Comparison of ENCODE assay signal across 20 mouse cellular contexts in genomic region chr8:55997859-55998258, GRCm38 (mm10). TPM values are rescaled to one million over a fixed set of nuclear protein-coding genes. Genes with fewer than 3 reads are reported as not detected.
A peak's percentile ranks its signal among the peaks of the same experiment; 100 is the strongest.
DNase-seq lines count a peak whose midpoint lies in the region; ATAC-seq lines count a peak whose summit lies in the region.
"Had no signal": no experiment of that assay in that cellular context is flagged by ENCODE, and none has a peak within 500 bp of the region (broad histone marks: within the 10 kb centered on the region; RNA-seq: fewer than 3 reads in every experiment).

No protein-coding gene starts in this region.

- intact Hi-C loops in left cerebral cortex, postnatal 14 days (cut with DNase I): no loop called here

- H3K4me1 ChIP-seq in neural tube, embryonic 14.5 days (ENCODE audit: control insufficient read depth, insufficient read depth, low read length): no peaks in the 10 kb centered on the region
- H3K4me1 ChIP-seq in embryonic facial prominence, embryonic 10.5 days: no peaks in the 10 kb centered on the region
- H3K4me1 ChIP-seq: embryonic facial prominence, embryonic 13.5 days; lung, embryonic 15.5 days had no signal

- DNase-seq in neural tube, embryonic 10.5 days (ENCODE audit: extremely low spot score, low spot score): no peak
- peak; percentile 52 for DNase-seq in layer of hippocampus, adult 11-12 months (ENCODE audit: low spot score)
- DNase-seq in left cerebral cortex, postnatal 14 days (ENCODE audit: low spot score in 2 of 2): peak; percentile 34 to 54
- DNase-seq in embryonic facial prominence, embryonic 10.5 days (ENCODE audit: low spot score): no peak
- DNase-seq in lung, postnatal 10 days: no peak
- DNase-seq in urinary bladder, postnatal 36 days (ENCODE audit: low spot score in 2 of 2): no peak
- DNase-seq: adrenal gland, postnatal 36 days; cerebellum, adult 11 months; heart, adult 18-20 months had no signal

- ATAC-seq in neural tube, embryonic 14.5 days (ENCODE audit: low read depth): 0 out of 2 replicates have a peak, but pooled peaks have one; percentile 41
- ATAC-seq: hindbrain, embryonic 16.5 days had no signal

- 67% methylated on average over 3 of the region's 3 CpGs for WGBS in neural tube, embryonic 14.5 days
- 82% methylated on average over 3 of the region's 3 CpGs for WGBS in embryonic facial prominence, embryonic 10.5 days

- no peaks in the 10 kb centered on the region for H3K9me3 ChIP-seq in neural tube, embryonic 14.5 days (ENCODE audit: control insufficient read depth, low read length)
- H3K9me3 ChIP-seq in embryonic facial prominence, embryonic 10.5 days: no peaks in the 10 kb centered on the region
- H3K9me3 ChIP-seq: embryonic facial prominence, embryonic 13.5 days; lung, embryonic 15.5 days had no signal

- H3K36me3 ChIP-seq in neural tube, embryonic 14.5 days (ENCODE audit: control insufficient read depth, insufficient read depth, low read length): no peaks in the 10 kb centered on the region
- no peaks in the 10 kb centered on the region for H3K36me3 ChIP-seq in embryonic facial prominence, embryonic 10.5 days (replicated peaks)
- H3K36me3 ChIP-seq: embryonic facial prominence, embryonic 13.5 days; lung, embryonic 15.5 days had no signal

- H3K4me3 ChIP-seq in neural tube, embryonic 14.5 days (ENCODE audit: low read depth, low read length): no peak overlapping the region
- H3K4me3 ChIP-seq in embryonic facial prominence, embryonic 10.5 days: no peak overlapping the region
- H3K4me3 ChIP-seq: embryonic facial prominence, embryonic 13.5 days; lung, embryonic 15.5 days had no signal

- no peak overlapping the region for H3K9ac ChIP-seq in neural tube, embryonic 14.5 days (replicated peaks; ENCODE audit: low read depth, low read length)
- H3K9ac ChIP-seq: embryonic facial prominence, embryonic 13.5 days; lung, embryonic 15.5 days had no signal

- H3K27ac ChIP-seq in neural tube, embryonic 14.5 days (ENCODE audit: low read depth, low read length): no peak overlapping the region
- H3K27ac ChIP-seq in embryonic facial prominence, embryonic 10.5 days (replicated peaks): no peak overlapping the region
- H3K27ac ChIP-seq: embryonic facial prominence, embryonic 13.5 days; lung, embryonic 15.5 days had no signal

- H3K27me3 ChIP-seq in neural tube, embryonic 14.5 days (ENCODE audit: control insufficient read depth, insufficient read depth, low read length): no peaks in the 10 kb centered on the region
- no peaks in the 10 kb centered on the region for H3K27me3 ChIP-seq in embryonic facial prominence, embryonic 10.5 days (replicated peaks; ENCODE audit: low read depth, poor library complexity, severe bottlenecking)
- H3K27me3 ChIP-seq: embryonic facial prominence, embryonic 13.5 days; lung, embryonic 15.5 days had no signal

- H3K4me2 ChIP-seq in neural tube, embryonic 14.5 days (ENCODE audit: low read depth, low read length): no peak overlapping the region
- H3K4me2 ChIP-seq: embryonic facial prominence, embryonic 13.5 days; lung, embryonic 15.5 days had no signal

RNA-seq across cellular contexts. Expression of gene Glra3, which starts 57.6 kb away (rescaled TPM):
- polyA plus RNA-seq in neural tube, embryonic 14.5 days (2014; fragmentation: Nextera tagmentation; extraction: Ambion mirVana): 1.5 and 3.2 TPM in 2 replicates
- 1 to 10 TPM; 8.1 to 8.7 TPM for total RNA-seq in left cerebral cortex, postnatal 14 days (2021)
- polyA plus RNA-seq in embryonic facial prominence, embryonic 10.5 days (2016; fragmentation: Nextera tagmentation; extraction: Ambion mirVana): 0.02 and 0.09 TPM in 2 replicates
- total RNA-seq: adrenal gland, postnatal 36 days; gastrocnemius, adult 18-20 months; heart, adult 18-20 months; liver, adult 2 months; megakaryocyte-erythroid progenitor cell, adult 5-6 weeks; MEL had no signal
- polyA plus RNA-seq: heart, postnatal 0 days; liver, adult 2 months; lung, embryonic 15.5 days; spleen, adult 2 months; urinary bladder, adult 2 months had no signal

Comparison
In these comparisons a context has a peak if more than half of its experiments do, and no peak if none do; other contexts are left out.
1. DNase-seq: peak in layer of hippocampus, adult 11-12 months (single experiment) and left cerebral cortex, postnatal 14 days (2 of 2); none in neural tube, embryonic 10.5 days (single experiment), embryonic facial prominence, embryonic 10.5 days (single experiment), lung, postnatal 10 days (single experiment) and urinary bladder, postnatal 36 days (0 of 2).